ENCODE assay signal across 20 mouse cellular contexts in genomic region chr9:122296169-122296568, GRCm38 (mm10).
"Had no signal": no experiment of that assay in that cellular context is flagged by ENCODE, and none has a peak within 500 bp of the region (broad histone marks: within the 10 kb centered on the region; RNA-seq: fewer than 3 reads in every experiment).

No protein-coding gene starts in this region.

- DNase-seq: liver, postnatal 0 days; lung, adult 2 months; lung, postnatal 14 days; lung, postnatal 36 days; retina, postnatal 1 day; right cerebral cortex, adult 18-20 months; right cerebral cortex, postnatal 25 days; right cerebral cortex, postnatal 4 days; spleen, adult 18-20 months; thymus, adult 18-20 months; thymus, postnatal 36 days had no signal

- H3K9me3 ChIP-seq: liver, embryonic 15.5 days; lung, embryonic 15.5 days; megakaryocyte, embryonic 14.5 days; midbrain, embryonic 13.5 days; midbrain, embryonic 15.5 days; neural tube, embryonic 13.5 days; neural tube, embryonic 15.5 days had no signal

- ATAC-seq: liver, postnatal 0 days; lung, postnatal 0 days; midbrain, embryonic 13.5 days; midbrain, embryonic 15.5 days had no signal

- H3K27ac ChIP-seq: liver, embryonic 15.5 days; lung, embryonic 15.5 days; macrophage; midbrain, embryonic 13.5 days; midbrain, embryonic 15.5 days; neural tube, embryonic 13.5 days; neural tube, embryonic 15.5 days had no signal

- H3K4me2 ChIP-seq: liver, embryonic 15.5 days; lung, embryonic 15.5 days; midbrain, embryonic 13.5 days; midbrain, embryonic 15.5 days; neural tube, embryonic 13.5 days; neural tube, embryonic 15.5 days had no signal

- H3K9ac ChIP-seq: liver, embryonic 15.5 days; liver, postnatal 0 days; lung, embryonic 15.5 days; midbrain, embryonic 13.5 days; midbrain, embryonic 15.5 days; neural tube, embryonic 13.5 days; neural tube, embryonic 15.5 days had no signal

- H3K4me3 ChIP-seq: liver, embryonic 15.5 days; lung, embryonic 15.5 days; megakaryocyte, embryonic 14.5 days; midbrain, embryonic 13.5 days; midbrain, embryonic 15.5 days; neural tube, embryonic 13.5 days; neural tube, embryonic 15.5 days had no signal

- H3K27me3 ChIP-seq: lung, embryonic 15.5 days; midbrain, embryonic 13.5 days; midbrain, embryonic 15.5 days; neural tube, embryonic 13.5 days; neural tube, embryonic 15.5 days had no signal

- H3K36me3 ChIP-seq: liver, embryonic 15.5 days; lung, embryonic 15.5 days; midbrain, embryonic 13.5 days; midbrain, embryonic 15.5 days; neural tube, embryonic 13.5 days; neural tube, embryonic 15.5 days had no signal
